Mouse (Mus musculus): ENCODE results near the gene Olfr691.
"Not testable (repeated sequence)": the region's sequence is repeated elsewhere in the genome, so short reads cannot be mapped to it uniquely, and the experiment has no call there.

The Olfr691 gene

DNA sequence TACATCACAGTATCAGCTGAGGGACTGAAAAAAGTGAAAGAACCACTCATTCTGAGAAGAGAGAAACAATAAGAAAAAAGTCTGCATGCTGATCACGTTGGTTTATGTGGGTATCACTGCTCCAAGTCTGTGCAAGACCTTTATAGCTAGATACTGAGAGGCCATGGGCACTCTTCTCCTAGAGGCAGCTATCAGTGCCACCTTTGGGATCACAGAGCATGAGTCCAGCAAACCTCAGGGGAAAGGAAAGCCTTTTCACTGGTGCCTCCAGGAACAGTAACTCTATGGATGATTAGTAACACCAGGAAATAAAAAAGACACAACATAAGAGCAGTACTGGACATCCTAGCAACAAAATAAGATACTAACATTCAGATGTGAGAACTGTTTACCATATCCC is at the start of gene Olfr691:
Gene Olfr691, minus strand, starts transcription at position 101 of the 400 bp plus-strand sequence.
- DNase-seq = no peak

GRCm38 (mm10) chr7:105390236-105390635 is 48.2 kb upstream of the Olfr691 start:
- no peak for DNase-seq

- no peak for DNase-seq
Measured at GRCm38 (mm10) chr7:105387696-105388095, 45.6 kb upstream of the Olfr691 start.

GRCm38 (mm10) chr7:105380329-105380728 is 38.3 kb upstream of the Olfr691 start:
- no peak for DNase-seq

GRCm38 (mm10) chr7:105374866-105375265 is 32.8 kb upstream of the Olfr691 start, which contains the start of gene Gm5901:
TSS of gene Gm5901 (plus strand) at chr7:105375038.
- no peak for DNase-seq

- no peak for DNase-seq
Measured at GRCm38 (mm10) chr7:105373976-105374375, 31.9 kb upstream of the Olfr691 start.

DNA sequence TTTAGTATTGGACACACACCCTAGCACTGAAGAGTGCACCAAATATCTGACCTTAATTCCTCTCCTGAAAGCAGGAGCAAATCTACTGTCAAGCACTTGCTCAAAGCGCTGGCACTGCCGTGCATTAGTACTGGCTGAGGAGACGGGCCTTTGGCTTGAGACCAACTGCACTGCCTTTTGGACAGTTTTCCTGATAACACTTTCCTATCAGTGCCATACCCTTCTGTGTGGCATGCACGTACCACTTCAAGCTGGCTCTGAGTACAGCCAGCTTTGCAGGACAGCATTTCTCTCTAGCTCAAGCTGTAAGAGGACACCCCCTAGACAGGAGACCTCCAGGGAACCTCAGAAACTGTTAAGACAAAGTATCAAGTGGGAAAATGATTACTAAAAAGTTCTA is 31.4 kb upstream of the Olfr691 start:
- peak in 1 of 2 experiments; percentile 29 for DNase-seq

GRCm38 (mm10) chr7:105372912-105373311 is 30.8 kb upstream of the Olfr691 start:
- DNase-seq = no peak

GRCm38 (mm10) chr7:105368521-105368920 is 26.5 kb upstream of the Olfr691 start:
- no peak for DNase-seq

DNA sequence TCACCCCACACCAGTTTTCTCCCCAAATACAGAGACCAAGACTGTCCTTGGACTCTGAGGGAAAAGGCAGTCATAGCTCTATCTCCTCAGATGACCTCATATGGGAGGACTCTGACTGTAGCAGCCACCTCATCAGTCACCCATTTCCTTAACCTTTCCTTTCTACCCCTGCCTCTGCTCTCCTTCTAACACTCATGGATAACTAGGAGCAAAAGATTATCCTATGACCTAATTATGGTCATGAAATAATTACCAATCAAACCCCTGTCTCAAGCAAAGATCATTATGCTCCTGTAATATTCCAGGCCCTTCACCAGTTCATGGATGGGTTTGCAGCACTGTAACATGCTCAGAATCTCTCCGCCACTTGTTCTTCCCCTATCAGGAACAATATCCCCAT is 25.9 kb upstream of the Olfr691 start, which contains the start of gene Olfr692:
Gene Olfr692, plus strand, starts transcription at position 301 of the 400 bp plus-strand sequence.
- DNase-seq = no peak

- no peak for DNase-seq
Measured at GRCm38 (mm10) chr7:105367268-105367667, 25.2 kb upstream of the Olfr691 start.

DNA sequence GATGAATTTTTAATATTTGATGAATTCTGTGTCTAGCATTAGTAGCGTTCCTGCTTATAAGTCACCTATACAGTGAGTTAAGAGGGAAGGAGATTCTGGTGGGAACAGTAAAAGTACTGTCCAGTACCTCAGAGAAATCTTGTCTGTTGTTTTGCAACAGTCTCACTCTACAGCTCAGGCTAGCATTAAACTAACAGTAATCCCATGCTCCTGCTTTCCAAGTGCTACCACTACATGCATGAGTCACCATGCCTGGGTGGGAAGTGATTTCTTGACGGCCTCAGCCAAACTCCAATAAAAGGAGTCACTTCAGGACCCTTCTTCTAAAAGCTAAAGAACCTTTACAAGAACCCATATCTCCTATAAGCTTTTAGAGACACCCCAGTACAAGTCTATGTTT is 19.6 kb upstream of the Olfr691 start:
- DNase-seq = no peak

DNA sequence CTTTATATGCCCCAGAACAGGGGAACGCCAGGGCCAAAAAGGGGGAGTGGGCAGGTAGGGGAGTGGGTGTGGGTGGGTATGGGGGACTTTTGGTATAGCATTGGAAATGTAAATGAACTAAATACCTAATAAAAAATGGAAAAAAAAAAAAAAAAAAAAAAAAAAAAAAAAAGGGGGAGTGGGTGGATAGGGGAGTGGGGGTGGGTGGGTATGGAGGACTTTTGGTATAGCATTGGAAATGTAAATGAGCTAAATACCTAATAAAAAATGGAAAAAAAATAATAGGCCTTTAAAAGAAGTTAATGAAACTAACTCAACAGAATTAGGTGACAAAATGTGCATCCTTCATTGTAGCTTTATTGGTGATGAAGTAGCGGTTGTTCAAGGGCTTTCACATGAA is 14.4 kb upstream of the Olfr691 start:
- not testable (repeated sequence) for DNase-seq

GRCm38 (mm10) chr7:105356064-105356463 is 14.0 kb upstream of the Olfr691 start:
- DNase-seq = not testable (repeated sequence)

DNA sequence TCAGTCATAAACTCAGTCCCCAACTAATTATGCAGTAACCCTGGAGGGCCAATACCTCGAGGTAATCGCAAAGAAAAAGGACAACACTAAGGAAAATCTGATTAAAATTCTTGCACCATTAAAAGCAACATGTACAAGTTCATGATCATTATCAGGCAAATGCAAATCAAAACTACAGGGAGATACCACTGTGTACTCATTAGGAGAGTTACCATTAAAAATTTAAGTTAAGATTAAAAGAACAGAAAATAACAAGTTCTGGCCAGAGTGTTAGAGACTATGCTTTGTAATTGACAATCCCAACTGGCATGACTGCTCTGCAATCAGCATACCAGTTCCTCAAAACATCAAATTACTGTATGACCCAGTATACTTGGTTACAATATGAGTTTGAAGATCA is 682 bp upstream of the Olfr691 start:
- no peak for DNase-seq

DNA sequence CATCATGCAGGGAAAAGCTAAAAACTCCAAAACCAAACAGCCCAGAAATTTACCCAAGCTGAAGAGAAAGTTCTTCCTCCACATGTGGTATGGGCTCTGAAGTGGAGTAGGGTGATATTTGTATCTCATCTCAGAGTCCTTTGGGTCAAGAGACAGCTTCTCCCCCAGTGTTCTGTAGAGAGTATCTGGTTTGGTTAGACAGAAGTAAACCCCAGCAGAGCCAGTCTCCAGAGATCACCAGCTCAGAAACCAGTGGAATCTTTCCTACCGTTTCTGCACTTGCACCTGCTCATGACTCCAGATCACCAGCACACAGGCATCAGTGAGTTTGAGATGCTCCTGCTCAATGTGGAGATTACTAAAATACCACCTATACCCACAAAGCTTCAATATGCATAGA is 8.1 kb downstream of the Olfr691 start, which contains the start of gene Olfr690:
Gene Olfr690, minus strand, starts transcription at position 101 of the 400 bp plus-strand sequence.
- no peak for DNase-seq

- DNase-seq = no peak
Measured at GRCm38 (mm10) chr7:105325302-105325701, 16.8 kb downstream of the Olfr691 start.

DNA sequence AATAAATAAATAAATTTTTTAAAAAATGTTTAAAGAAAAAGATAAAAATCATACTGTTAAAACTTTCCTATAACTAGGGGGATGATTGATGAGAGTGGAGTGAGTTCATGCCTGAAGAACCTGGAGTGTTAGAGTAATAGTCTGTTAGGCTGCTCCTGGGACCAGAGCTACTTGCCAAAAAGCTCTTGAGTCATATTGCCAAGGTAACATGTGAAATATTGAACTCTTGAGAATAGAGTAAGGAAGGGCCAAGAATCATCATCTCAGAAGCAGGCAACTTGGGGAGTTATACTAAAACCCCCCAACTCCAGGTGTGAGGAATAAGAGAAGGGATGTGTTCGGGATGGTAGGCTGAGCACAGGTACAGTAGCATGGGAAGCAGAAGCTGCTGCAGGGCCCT is 31.2 kb downstream of the Olfr691 start, which contains the start of gene Olfr689:
Gene Olfr689, plus strand, starts transcription at position 301 of the 400 bp plus-strand sequence.
- no peak for DNase-seq

- DNase-seq = no peak
Measured at GRCm38 (mm10) chr7:105290051-105290450, 52.0 kb downstream of the Olfr691 start.

DNA sequence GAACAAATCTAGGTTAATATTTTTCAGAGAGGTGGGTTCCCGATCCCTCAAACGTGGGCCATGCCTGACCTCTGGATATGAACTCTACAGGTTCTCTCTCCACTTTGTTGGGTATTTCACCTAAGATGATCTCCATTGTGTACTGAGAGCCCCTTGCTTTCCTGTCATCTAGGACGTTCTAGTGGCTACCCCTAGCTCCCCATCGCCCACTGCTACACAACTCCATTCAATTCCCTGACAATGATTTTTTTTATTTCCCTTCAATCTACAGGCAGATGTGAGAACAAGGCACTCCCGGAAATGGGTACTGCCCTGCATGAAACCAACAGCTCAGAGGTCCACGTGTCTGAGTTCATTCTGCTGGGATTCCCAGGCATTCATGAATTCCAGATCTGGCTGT is 54.3 kb downstream of the Olfr691 start, which contains the start of gene Olfr688:
Gene Olfr688, plus strand, starts transcription at position 301 of the 400 bp plus-strand sequence.
- no peak for DNase-seq
